Mouse (Mus musculus) lung, postnatal 0 days (tissue): Measurements from ENCODE around the gene Rbm26.

Source experiments
- CTCF ChIP-seq: IDR thresholded peaks from 2 replicates; pipeline ENCODE4 v1.5.1; 2016; ENCODE audit warnings: antibody characterized with exemption, mild to moderate bottlenecking
- EP300 ChIP-seq: IDR thresholded peaks from 2 replicates; pipeline ENCODE4 v1.6.1; 2016; ENCODE audit warnings: antibody characterized with exemption, mild to moderate bottlenecking, control low read depth

DNA sequence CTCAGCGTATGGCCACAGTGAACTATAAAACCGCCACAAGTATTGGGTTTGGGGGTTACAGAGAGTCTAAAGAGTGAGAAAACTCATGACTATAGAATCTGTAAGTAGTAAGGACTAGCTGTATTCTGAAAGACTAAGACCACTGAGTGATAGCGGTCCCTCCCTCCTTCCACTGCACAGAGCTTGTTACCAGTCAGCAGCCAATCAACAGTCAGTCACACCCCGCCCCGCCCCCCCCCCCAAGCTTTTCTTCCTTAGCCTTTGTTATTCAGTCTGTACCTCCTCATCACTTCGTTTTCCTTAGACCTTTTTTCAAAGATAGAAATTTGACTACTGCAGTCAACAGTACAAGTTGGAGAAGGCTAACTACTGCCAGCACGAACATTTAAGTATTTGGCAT is 1.9 kb upstream of the Rbm26 start:
- TF ChIP-seq CTCF (no peak), EP300 (no peak)
